Mouse (Mus musculus) liver, adult 2 months (tissue): ENCODE measurements around the gene Zfp423.

Experiments
- CTCF ChIP-seq: fragments of 200-500 bp; IDR thresholded peaks from 2 replicates; pipeline ENCODE4 v1.5.1; 2011; ENCODE audit warnings: low read depth, low read length, control low read depth
- POLR2A ChIP-seq: fragments of 200-500 bp; IDR thresholded peaks from 2 replicates; pipeline ENCODE4 v1.6.1; 2011; ENCODE audit warnings: low read length, control low read depth; ENCODE audit not compliant: insufficient read depth; ENCODE audit errors: extremely low read depth

DNA sequence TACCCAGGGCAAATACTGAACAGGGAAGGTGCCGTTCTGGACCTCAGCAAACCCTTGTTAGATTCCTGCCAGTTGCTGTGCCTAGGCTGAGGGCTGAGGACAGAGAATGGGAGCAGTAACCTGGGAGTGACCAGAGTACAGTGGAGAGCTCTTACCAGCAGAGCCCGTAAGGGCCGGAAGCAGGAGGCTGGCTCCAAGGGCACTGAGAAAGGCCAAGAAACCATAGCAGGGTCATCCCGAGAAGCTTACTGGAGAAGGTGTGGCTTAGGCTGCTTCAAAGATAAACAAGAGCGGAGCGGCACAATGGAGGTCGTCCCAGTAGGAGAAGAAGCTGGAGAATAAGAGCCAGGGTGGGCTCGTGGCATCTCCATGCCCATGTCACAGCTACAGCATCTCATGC lies 65.1 kb downstream of the Zfp423 start:
- TF ChIP-seq CTCF, result no peak
- no peak for TF ChIP-seq POLR2A
